Mouse (Mus musculus) heart, postnatal 14 days (tissue): ENCODE measurements around the gene Aqp1. TPM values are rescaled to one million over a fixed set of nuclear protein-coding genes. Genes with fewer than 3 reads are reported as not detected.

ENCODE experiments used
- DNase-seq, 2 experiments: peaks; one replicate each; pipeline ENCODE4 v3.0.0; 2021 to 2022
- intact Hi-C: fragments of 180-260 bp; cut with DNase I; formaldehyde crosslinking; loops from one replicate; pipeline ENCODE4 v1.15.1; 2025
- total RNA-seq, 2 experiments: library from RNA; stranded (reverse); gene quantifications; 2 replicates each; pipeline ENCODE4 v1.2.3; 2021

Aqp1 gene
- total RNA-seq, 2 experiments from 2014 or later: 397 to 446 TPM

DNA sequence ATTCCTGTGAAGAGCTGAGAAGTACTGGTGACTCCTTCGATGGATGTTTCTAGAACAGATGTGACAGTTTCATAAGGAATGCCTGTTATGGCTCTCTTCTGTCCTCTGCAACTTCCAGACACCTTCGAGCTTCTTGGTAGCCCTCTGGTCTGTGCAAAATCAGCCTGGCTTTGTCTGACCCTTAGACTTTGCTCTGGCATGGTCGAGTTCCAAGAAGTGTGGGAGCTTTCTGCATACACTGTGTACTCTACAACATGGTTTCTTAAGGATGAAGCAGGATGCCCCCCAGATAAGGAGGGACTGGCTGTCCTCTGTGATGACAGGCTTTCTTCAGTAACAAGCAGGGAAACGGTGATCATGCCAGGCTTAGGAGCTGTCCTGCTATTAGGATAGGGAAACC lies 8.1 kb upstream of the Aqp1 start:
- DNase-seq: no peak
- intact Hi-C loops: no loop called here

DNA sequence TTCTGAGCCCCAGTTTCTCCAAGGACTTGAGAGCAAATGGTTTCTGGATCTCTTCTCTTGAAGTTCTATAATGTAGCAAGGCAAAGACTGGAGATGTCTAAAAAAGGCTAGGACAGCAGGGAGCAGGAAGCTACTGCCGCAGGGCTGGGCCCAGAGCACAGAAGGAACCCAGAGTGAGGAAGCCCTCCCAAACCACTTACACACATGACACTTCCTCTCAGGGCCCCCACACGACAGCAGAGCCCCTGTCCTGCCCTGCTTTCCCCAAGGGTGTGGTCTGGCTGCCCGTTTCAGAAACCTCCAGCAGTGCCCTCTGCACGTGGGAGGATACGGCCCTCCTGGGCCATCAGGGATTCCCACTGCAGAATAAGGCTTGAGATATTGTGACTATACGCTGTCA lies 4.9 kb upstream of the Aqp1 start:
- peak in 1 of 2 experiments; percentile 42 for DNase-seq
- intact Hi-C loops: no loop called here

DNA sequence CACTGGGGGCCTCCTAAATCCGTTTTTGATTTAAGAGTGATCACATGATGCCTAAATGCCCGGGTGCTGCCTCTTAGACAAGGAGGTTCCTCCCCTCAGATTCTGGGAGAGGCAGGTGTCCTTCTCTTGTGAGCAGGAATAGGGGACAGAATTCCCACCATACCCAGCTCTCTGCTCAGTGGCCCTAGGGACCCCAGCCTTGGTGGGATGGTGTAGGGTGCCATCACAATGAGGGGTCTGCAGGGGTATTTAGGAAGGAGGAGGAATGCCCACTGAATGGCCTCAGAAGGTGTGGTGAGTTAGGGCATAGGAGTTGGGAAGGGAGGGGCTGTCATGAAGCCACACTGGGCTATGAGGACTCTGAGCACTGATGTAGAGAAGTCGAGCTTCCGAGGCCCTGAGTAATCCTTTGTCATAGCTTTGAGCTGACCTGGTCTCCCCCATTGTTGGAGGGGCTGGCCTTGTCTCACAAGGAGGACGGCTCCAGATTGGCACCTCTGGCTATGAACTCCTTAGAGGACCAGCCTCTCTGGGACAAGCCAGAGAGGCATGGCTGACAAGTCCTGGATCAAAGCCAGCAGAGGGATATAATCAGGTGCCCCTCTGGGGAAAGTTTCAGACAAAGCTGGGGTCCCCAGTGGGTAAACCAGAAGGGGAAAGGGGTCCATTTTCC lies 4.0 kb upstream of the Aqp1 start:
- intact Hi-C loops: no loop called here
- no peak for DNase-seq

DNA sequence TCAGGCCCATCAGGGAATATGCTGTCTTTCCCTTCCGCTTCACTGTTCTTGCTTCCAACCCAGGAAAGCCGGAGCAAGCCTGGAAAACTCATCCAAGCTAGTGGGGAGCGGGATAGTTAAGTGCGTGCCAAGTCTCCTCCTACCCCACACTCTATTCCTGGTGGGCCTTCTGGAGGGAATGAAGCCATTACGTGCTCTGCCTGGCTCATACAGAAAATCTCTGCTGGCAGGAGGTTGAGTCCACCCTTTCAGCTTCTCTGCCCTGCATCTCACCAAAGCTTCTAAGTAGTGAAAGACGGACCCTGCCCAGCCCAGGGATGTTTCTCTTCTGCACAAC lies 3.5 kb upstream of the Aqp1 start:
- intact Hi-C loops: no loop called here
- no peak for DNase-seq

DNA sequence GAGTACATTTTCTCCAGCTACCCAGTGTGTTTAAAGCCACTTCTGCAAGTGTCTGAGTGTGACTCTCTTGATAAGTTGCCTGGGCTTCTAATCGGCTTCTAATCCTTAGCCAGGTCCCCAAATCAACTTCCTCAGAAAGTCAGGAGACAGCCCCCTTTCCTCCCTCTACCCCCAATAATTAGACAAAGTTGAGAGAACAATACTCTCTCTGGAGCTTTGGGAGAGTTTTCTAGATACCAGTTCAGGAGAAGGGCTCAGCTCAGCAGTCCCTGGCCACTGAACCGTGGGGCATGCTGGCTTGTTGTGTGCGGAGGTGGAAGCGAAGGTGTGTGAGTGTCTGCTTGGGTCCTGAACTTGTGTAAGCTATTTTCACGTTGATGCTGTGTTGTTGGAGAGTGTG lies 1.0 kb downstream of the Aqp1 start:
- intact Hi-C loops: loop anchor here (5.0 kb wide), 1 partner anchor 90 kb away; no protein-coding TSS in a partner anchor
- DNase-seq: no peak

DNA sequence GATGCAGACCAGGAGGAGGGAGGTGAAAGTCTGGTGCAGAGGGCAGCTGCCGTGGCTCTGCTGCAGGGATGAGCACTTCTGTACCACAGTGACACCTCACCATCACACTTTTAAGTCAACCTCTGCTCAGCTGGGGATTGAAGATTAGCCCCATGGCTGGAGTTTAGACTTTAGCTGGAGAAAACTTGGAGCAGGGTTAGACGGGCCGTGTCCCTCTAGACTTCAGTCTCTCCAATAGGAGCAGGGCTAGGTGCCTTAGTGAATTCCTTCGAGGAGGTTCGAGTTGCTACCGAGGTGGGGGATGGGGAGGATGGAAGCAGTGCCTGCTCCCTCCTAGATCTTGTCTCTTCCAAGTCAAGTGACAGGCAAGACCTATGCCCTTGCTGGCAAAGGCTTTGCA lies 1.8 kb downstream of the Aqp1 start:
- no peak for DNase-seq
- intact Hi-C loops: loop anchor here (5.0 kb wide), 1 partner anchor 91 kb away; no protein-coding TSS in a partner anchor

DNA sequence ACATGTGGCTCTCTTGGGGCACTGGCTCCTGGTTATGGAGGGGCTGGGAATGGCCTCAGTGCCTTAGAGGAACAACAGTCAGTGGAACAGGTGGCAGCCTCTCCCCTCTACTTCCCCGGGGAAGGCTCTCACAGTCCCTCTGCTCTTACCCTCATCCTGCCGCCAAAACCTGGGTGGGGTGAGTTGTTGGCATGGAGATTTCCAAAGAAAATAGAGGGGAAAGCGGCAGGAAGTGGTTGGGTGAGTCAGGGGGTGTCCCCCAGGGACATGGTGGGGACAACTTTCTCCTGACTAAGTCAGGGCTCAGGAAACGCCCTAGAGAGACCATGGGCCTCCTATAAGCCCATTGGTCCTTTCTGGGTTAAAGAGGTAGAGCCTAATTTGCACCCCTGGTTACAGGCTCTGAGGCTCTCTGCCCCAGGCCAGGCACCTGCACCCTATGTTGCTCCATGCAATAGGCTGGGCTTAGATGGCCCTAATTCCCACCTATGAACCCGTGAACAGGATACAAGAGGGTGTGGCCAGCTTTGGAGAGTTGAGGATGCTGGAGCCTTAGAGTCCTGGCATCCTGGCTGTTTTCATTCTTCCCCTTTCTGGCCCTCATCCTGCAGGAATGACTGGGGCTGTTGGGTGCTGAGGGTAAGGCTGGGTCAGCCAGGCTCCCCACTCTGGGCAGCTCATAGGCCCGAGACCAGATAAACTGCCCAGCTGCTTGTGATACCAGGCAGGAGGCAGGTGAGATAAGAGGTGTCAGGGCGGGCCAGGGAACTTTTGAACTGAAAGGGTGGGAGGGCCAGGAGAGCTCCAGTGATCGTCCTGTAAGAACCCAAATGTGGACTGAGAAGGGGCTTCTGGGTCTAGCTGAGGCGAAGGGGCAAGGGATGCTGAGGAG lies 2.9 kb downstream of the Aqp1 start:
- DNase-seq: no peak
- intact Hi-C loops: loop anchor here (5.0 kb wide), 1 partner anchor 92 kb away; no protein-coding TSS in a partner anchor

DNA sequence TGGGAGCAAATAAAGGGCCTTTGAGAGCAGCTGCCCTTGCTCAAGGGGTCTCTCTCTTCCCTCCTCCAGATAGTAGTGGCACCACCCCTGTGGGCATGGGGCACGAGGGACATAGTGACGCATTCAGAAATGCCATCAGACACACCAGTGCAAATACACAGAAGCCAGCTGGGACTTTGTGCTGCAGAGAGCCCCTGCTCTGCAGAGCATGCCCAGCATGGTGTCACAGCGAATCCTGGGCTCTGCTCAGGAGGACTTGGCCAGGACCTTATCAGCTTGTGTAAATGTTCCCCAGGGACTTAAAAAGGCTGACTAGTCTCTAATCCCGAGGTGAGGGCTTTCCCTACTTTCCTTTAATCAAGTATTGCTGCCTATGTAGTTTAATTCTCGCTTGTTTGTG lies 5.5 kb downstream of the Aqp1 start:
- no peak for DNase-seq
- intact Hi-C loops: no loop called here

DNA sequence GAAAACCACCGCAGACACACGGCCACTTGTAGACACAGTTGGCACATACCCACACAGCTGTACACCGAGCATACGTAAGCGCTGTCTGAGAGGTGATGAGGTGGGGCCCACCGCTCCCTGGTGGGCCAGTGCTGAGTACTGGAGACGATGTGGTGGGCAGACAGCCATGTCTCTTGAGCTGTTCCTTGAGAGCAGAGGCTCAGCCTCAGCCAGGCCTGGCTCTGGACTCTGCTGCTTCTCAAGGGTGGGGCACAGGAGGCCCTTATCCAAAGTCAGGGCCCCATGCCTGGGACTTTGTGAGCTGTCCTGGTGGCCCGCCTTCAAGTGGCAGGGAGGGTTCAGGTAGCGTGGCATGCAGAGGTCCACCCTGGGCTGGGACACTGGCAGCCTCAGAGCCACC lies 6.1 kb downstream of the Aqp1 start:
- intact Hi-C loops: no loop called here
- peak in 1 of 2 experiments; percentile 46 for DNase-seq

DNA sequence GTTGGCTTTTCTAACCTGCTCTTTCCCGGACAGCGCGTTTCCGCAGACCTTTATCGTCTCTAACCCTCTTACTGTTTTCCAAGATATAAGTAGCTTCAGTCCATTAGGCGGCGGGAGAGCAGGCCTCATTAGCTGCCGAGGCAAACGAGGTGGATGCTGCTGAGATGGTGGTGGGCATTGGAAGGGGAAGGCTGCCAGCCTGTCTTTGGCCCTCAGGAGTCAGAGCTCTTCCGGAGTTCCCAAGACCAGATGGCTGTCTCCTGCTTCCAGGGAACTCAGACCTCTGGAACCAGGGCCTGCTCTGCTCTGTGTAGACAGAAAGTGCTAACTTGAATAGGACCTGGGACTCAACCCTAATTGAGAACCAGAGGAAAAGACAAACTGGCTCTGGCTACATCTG lies 7.2 kb downstream of the Aqp1 start:
- intact Hi-C loops: no loop called here
- DNase-seq: no peak

DNA sequence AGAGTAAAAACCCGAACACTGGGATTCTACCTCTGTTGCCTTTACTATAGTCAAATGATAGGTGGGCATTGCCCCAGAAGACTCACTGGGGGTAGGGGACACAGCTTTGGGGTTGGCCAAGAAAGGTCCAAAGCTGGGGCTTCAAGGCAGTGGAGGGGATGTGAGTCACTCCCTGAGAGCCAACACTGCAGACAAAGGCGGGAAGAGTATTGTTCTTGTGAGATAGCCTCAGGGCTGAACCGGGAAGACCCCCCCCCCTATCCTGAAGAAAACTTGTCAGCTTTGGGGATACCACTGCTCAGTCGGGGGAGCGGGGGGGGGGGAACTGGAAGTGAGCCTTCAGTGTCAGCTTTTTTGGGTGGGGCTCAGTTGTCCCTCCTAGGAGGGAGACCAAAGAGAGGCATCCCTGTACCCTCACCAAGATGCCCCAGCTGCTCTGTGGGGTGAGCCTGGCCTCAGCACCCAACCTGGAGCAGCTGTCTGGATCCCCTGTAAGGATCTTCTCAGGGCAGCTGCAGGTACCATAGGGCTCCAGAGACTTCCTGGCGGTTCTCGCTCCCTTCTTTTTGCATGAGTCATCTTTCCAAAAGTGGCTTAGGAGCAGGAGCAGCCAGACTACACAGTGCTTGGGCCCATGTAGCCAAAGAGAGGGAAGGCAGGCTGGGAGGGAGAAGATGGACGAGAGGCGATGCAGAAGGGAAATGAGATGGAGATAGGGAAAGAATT lies 8.2 kb downstream of the Aqp1 start:
- intact Hi-C loops: no loop called here
- no peak for DNase-seq

DNA sequence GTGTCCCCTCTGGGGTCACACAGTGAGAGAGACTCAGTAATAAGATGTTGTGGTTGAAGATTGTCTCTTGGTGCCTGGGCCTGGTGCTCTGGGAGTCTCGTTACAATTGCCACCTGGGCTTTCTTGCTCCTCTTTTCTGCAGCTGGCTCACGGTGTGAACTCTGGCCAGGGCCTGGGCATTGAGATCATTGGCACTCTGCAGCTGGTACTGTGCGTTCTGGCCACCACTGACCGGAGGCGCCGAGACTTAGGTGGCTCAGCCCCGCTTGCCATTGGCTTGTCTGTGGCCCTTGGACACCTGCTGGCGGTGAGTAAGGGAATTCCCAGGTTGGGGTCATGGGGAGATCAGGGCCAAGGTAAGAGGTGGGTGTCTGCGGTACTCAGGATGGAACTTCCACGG lies 9.0 kb downstream of the Aqp1 start:
- intact Hi-C loops: no loop called here
- DNase-seq: no peak

DNA sequence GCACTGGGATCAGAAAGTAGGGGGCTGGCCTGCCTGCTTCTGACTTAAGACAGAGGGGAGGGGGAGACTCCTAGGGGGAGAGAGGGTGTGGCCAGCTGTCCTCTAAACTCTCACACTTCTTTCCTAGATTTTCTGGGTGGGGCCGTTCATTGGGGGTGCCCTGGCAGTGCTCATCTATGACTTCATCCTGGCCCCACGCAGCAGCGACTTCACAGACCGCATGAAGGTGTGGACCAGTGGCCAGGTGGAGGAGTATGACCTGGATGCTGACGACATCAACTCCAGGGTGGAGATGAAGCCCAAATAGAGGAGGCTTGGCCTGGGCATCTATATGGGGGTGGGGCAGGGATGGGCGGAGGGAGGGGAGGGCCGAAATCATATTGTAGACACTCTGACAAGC lies 10.3 kb downstream of the Aqp1 start:
- intact Hi-C loops: no loop called here
- no peak for DNase-seq

DNA sequence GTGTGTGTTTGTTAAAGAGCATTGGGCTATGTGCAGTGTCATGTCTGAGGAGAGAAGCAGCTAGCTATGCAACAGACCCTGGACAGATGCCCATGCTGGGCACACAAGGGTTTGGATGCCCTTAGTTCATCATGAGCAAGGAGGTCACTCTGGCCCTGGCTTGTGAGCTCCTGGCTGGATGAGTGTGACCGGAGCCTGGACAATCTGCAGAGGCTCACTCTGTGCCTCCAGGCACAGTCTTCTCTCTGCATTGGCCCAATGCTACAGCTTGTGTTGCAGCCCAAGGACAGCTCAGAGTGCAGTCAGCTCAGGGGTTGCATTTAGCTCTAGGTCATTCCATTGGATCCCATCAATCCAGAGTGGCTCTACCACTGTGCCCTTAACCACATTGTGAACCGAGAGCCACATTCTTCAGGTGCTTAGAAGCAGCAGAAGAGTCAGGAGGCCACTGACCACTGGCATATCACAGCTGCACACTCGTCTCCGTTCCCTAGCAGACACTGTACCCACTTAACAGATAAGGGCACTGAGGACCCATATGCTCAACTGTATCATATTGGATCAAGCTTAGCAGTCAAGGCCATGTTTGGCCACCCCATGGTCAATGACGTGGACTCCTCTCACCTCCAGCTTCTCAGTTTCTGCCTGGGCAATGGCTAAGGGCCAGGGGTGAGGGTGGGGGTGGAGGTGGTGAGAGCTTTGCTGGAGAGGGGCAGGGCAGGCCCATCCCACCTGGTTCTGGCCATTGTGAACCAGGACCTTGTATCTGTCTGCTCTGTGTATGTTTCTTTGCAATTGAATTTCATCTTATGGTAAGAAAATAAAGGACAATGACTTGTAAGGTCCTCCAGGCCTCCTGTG lies 11.7 kb downstream of the Aqp1 start:
- intact Hi-C loops: no loop called here
- peak in 1 of 2 experiments; percentile 2 for DNase-seq

DNA sequence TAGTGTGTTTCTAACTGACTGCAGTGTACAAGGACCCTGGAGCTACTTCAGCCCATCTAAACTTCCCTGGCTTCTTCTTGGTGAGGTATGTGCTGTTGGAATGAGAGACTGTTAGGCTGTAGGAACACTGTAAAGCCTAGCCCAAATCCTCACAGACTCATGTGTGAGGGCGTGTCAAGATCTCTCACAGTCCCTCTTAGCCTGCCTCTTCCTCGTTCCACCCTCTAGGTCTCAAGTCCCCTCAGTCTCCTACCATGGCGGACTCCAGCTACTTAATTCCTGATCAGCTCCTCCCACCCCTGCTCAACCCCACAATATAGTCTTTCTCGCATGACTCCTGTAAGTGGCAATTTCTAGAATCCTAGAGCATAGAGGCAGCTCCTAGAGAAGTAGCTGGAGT lies 13.0 kb downstream of the Aqp1 start:
- no peak for DNase-seq
- intact Hi-C loops: no loop called here

DNA sequence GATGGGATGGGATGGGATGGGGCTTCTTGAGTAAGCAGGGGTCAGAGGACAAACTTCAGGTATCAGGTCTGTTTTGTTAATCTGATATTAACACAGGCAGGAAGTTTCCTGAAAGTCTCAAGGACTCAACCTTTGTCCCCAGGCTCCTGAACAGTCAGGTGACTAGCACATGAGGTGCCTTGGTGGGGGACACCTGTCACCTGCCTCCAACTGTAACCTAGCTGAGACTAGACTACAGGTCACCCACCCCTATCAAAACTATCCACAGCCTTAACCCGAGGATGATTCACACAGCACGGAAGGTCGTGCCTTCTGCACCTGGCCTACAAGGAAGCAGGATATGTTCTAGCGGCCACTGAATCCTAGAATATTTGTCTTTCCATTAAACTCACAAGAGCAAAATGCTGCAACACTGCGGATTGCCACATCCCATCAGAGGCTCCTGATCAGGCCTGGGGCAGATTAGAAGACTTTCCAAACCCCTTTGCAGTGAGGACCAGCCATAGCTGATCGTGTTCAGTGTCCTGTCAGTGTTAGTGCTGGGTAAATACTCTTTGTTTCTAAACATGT lies 14.2 kb downstream of the Aqp1 start:
- intact Hi-C loops: no loop called here
- no peak for DNase-seq

DNA sequence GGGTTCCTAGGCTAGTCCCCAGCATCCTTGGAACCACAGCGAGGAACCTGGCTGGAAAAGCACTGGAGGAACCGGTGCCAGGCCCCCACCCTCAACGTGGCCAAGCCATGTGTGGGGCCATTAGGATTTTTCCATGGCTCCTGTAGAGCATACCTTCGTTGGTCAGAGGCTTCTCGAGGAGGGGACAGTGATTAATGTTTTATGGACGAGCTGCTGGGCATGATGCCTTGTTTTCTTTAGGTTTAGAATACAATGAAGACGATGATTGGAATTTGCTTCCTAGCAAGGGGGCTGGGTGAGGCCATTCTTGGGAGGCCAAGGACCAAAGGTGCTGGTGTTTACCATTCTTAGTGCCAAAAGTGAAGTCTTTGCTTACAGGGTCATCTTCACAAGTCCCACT lies 15.5 kb downstream of the Aqp1 start:
- intact Hi-C loops: no loop called here
- DNase-seq: no peak

DNA sequence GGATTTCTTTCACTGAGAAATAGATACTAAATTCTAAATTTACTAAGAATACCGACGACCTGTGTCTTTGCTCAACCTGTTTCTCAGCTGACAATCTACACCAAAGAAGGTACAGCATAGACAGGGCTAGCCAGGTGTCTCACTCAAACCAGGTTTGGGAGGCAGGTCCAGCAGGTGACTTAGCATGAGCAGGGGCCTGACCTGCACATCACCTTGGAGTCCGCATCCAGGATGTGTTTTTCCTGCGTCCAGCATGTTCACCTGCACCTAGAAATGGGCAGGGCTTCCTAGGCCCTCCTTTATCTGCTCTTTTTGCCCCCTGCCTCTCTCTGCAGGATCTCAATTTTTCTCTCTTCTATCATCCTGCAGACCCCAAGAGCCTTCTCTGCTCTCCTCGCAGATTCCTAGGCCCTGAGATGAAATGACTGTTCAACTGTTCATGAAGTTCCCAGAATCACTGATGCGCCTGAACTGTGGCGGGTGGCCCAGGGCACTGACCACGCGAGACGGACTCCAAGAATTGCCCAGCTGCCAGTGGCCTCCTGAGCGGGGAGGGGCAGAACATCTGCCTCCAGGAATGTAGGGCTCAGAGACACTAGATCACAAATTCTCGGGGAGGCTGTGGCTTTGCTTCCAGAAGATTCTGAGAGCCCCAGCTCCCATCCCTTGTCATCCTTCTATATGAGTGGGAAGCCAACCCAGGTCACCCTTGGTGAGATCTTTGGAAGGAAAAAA lies 17.6 kb downstream of the Aqp1 start:
- no peak for DNase-seq
- intact Hi-C loops: no loop called here

DNA sequence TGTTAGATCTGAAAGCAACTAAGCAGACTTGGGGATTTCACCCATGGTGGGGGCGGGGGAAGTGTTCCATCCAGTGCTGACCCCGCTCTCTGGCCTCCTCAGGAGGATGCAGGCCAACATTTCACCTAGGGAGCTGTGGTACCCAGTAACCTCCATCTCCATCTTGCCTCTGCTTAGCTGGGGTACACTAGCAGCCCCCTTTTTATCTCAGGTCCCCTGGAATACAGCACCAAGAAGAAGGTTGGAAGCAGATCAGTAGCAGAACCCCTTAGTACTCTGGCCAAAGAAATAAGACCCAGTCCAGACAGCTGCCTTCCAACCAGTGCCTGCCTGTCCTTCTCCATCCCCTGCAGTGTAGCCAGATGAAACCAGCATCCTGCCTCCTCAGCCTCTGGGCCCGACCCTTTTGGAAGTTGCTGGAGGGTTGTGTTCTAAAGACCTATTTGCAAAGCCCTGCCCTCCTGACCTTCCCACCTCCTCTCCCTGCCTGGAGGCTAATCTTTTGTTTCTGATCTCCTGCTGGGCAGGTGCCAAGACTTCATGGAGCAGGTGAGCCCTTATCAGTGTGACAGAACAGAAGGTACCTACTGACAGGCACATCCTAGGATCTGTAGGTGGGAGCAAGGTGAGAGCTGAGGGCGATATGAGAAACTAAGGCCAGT lies 18.4 kb downstream of the Aqp1 start:
- intact Hi-C loops: no loop called here
- no peak for DNase-seq
